Mouse (Mus musculus) ovary, adult 10 weeks (tissue): Measurements from ENCODE around the gene Esp6. TPM values are rescaled to one million over a fixed set of nuclear protein-coding genes. Genes with fewer than 3 reads are reported as not detected.

Source experiments
- polyA plus RNA-seq: library from polyadenylated mRNA; stranded (reverse); fragments of 350-450 nt; fragmentation: Illumina TruSeq; extraction: RNeasy Lipid Tissue Mini Kit (QIAGEN cat#74804); gene quantifications from one replicate; pipeline ENCODE4 v1.2.3, GENCODE M21; 2014

Gene Esp6
- polyA plus RNA-seq = not detected

DNA sequence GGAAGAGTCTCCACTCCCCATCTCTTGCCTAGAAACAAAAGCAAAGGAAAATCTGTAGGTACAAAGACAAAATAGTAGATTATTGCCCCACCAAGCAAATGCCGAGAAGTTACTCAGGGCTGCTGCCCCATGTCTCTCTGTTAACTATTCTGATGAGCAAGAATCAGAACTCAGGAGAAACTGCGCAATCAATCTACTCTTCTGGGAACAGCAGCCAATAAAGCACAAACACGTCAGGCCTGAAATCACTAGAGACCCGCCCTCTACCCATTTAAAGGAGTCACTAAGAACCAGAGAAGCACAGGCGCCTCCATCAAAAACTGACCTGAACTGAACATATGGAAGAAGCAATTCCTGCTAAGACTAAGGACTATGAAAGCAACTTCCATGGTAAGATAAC, at the start of gene Esp6:
TSS of gene Esp6 (plus strand) at position 301 of the 400 bp plus-strand sequence.

GRCm38 (mm10) chr17:40519818-40520217, 41.5 kb upstream of the Esp6 start, which contains the start of gene Esp8:
Esp8 (plus strand) TSS chr17:40520022.

GRCm38 (mm10) chr17:40598294-40598693, 37.0 kb downstream of the Esp6 start, which contains the start of gene Esp4:
Esp4 (plus strand) TSS chr17:40598594.

Other genes with a start within 250 kb of the Esp6 start
- 1.2 TPM for gene Crisp1, start 242.3 kb upstream of the Esp6 start, polyA plus RNA-seq
- gene Esp8, start 41.5 kb upstream of the Esp6 start, polyA plus RNA-seq = 3.1 TPM
- not detected for gene Esp4, start 37.1 kb downstream of the Esp6 start, polyA plus RNA-seq
- not detected for gene Esp3, start 70.6 kb downstream of the Esp6 start, polyA plus RNA-seq
- not detected for gene Esp1, start 165.6 kb downstream of the Esp6 start, polyA plus RNA-seq
- 0.80 TPM for gene Crisp2, start 245.5 kb downstream of the Esp6 start, polyA plus RNA-seq
- gene Rhag, start 249.6 kb downstream of the Esp6 start, polyA plus RNA-seq = not detected